Mouse (Mus musculus): ENCODE measurements around the gene Neurl1a. TPM values are rescaled to one million over a fixed set of nuclear protein-coding genes. Genes with fewer than 3 reads are reported as not detected.

The Neurl1a gene
- polyA plus RNA-seq, 1 experiment from 2014 or later: 1.5 TPM

DNA sequence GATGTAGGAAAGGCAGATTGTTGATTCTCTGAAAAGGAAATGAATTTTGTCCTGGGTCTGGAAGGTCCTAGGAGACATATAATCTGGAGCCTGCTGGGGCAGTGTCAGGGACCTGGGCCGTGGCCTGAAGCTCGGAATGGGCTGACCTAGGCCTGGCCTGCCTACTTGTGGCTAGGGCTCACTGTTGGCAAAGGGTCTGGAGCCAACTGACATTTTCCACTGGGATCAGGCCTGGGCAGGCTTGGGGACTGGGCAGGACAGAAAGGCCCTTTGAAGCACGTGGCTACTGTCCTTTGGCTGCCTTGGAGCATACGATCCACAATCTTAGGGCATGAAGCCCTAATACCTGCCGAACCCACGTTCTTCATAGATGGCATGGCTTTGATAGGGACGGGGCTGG is 51.5 kb downstream of the Neurl1a start:
- Histone ChIP-seq H3K4me2 (replicated peaks; ENCODE audit: low read depth, low read length) (no peak overlapping the region), H3K9me3 (ENCODE audit: low read length) (no peaks in the 10 kb centered on the region), H3K4me3 (ENCODE audit: low read depth, low read length) (no peak overlapping the region), H3K27ac (ENCODE audit: low read length) (no peak overlapping the region), H3K9ac (replicated peaks; ENCODE audit: low read depth) (no peak overlapping the region), H3K27me3 (replicated peaks; ENCODE audit: insufficient read depth, low read length) (no peaks in the 10 kb centered on the region), H3K36me3 (ENCODE audit: insufficient read depth, low read length) (no peaks in the 10 kb centered on the region), H3K4me1 (ENCODE audit: insufficient read depth, low read depth, low read length) (0 out of 2 replicates have a peak, but pooled peaks cover 5% of the 10 kb centered on the region)
- DNase-seq (ENCODE audit: low spot score) (no peak), ATAC-seq (no peak)
- TF ChIP-seq EP300 (IDR thresholded peaks at IDR 0.05) (no peak), CTCF (IDR thresholded peaks at IDR 0.05) (no peak)
- WGBS: 83% methylated on average over 7 of the region's 7 CpGs

DNA sequence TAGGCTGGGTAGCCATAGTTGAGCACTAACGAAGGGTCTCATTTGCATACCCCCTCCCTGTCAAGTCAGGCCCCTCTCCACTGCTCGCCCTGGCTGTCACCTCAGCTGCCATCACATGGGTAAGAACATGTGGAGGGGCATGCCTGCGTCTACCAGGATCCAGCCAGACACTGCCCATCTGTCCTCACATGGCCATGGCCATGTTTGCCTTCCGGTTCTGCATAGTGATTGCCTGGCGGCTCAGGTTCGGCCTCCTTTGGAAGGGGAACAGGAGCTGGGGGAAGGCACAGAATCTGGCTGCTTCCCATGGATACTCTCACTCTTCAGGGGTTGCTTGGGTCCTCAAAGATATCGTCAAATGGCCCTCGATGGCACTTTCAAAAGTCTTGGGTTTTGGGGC is 52.1 kb downstream of the Neurl1a start:
- Histone ChIP-seq H3K4me2 (replicated peaks; ENCODE audit: low read depth, low read length) (no peak overlapping the region), H3K27ac (ENCODE audit: low read length) (no peak overlapping the region), H3K9ac (replicated peaks; ENCODE audit: low read depth) (no peak overlapping the region), H3K4me1 (ENCODE audit: insufficient read depth, low read depth, low read length) (0 out of 2 replicates have a peak, but pooled peaks cover 5% of the 10 kb centered on the region), H3K4me3 (ENCODE audit: low read depth, low read length) (no peak overlapping the region), H3K36me3 (ENCODE audit: insufficient read depth, low read length) (no peaks in the 10 kb centered on the region), H3K9me3 (ENCODE audit: low read length) (no peaks in the 10 kb centered on the region), H3K27me3 (replicated peaks; ENCODE audit: insufficient read depth, low read length) (no peaks in the 10 kb centered on the region)
- 75% methylated on average over 8 of the region's 8 CpGs for WGBS
- TF ChIP-seq EP300 (IDR thresholded peaks at IDR 0.05): no peak
- TF ChIP-seq CTCF (IDR thresholded peaks at IDR 0.05): no peak
- no peak for DNase-seq (ENCODE audit: low spot score)
- ATAC-seq: no peak

DNA sequence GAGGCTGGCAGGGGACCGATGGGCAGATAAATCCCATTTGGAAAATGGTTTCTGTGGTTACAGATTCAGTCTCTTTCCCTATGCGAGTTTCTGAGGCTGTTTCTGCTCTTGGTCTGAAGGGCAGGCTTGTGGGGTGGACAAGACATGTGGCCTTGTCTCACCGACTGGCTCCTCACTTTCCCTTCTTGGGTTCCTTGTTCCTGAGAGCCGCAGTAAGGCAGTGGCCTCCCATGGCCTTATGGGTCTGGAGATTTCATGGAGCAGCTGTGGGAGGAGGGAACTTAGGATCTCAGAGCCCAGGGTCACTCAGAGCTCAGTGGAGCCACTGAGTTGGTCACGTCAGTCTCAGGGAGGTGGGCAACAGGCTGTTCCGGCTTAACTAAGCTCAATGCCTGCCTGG is 52.8 kb downstream of the Neurl1a start:
- no peaks in the 10 kb centered on the region for H3K27me3 ChIP-seq (replicated peaks; ENCODE audit: insufficient read depth, low read length)
- H3K4me3 ChIP-seq (ENCODE audit: low read depth, low read length): no peak overlapping the region
- H3K9ac ChIP-seq (replicated peaks; ENCODE audit: low read depth): no peak overlapping the region
- no peak for DNase-seq (ENCODE audit: low spot score)
- H3K36me3 ChIP-seq (ENCODE audit: insufficient read depth, low read length): no peaks in the 10 kb centered on the region
- H3K4me1 ChIP-seq (ENCODE audit: insufficient read depth, low read depth, low read length): 0 out of 2 replicates have a peak, but pooled peaks cover 5% of the 10 kb centered on the region
- H3K4me2 ChIP-seq (replicated peaks; ENCODE audit: low read depth, low read length): no peak overlapping the region
- TF ChIP-seq EP300 (IDR thresholded peaks at IDR 0.05) (no peak), CTCF (IDR thresholded peaks at IDR 0.05) (no peak)
- H3K27ac ChIP-seq (ENCODE audit: low read length): no peak overlapping the region
- 91% methylated on average over 6 of the region's 6 CpGs for WGBS
- ATAC-seq: no peak
- H3K9me3 ChIP-seq (ENCODE audit: low read length): no peaks in the 10 kb centered on the region

DNA sequence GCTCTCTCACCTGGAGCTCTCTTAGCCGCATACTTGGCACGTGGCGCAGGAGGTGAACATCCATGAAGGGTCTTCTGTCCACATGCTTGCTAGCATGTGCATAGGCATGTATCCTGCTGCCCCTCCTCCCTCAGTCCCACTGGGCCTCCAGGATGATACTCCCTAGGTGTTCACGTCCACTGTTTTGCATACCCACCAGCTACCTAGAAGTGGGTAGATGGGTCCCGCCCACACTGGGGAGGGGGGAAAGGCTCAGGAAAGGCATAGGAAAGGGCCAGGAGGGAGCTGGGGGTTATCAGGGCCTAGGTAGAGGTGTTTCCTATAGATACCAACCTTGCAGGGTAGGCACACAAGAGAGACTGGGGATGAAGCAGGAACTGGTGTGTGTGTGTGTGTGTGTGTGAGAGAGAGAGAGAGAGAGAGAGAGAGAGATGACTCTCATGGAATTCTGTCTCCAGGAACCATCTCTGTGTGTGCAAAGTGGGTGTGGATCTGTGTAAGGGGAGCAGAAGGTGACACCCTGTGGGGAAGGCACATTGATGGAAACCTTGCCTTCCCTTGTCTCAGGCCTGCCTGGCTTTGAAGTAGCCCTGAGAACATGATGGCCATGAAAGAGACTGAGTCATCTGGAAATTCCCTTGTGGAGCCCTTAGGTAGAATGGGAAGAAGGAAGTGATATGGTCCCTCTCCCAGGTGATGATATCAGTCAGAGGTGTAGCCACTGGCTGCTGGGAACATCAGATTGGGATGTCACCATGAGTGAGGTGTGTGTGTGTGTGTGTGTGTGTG is 53.7 kb downstream of the Neurl1a start:
- 87% methylated on average over 5 of the region's 5 CpGs for WGBS
- DNase-seq (ENCODE audit: low spot score) (no peak), ATAC-seq (no peak)
- Histone ChIP-seq H3K36me3 (ENCODE audit: insufficient read depth, low read length) (no peaks in the 10 kb centered on the region), H3K4me2 (replicated peaks; ENCODE audit: low read depth, low read length) (no peak overlapping the region), H3K4me3 (ENCODE audit: low read depth, low read length) (no peak overlapping the region), H3K9me3 (ENCODE audit: low read length) (no peaks in the 10 kb centered on the region), H3K9ac (replicated peaks; ENCODE audit: low read depth) (no peak overlapping the region), H3K27me3 (replicated peaks; ENCODE audit: insufficient read depth, low read length) (no peaks in the 10 kb centered on the region), H3K27ac (ENCODE audit: low read length) (no peak overlapping the region), H3K4me1 (ENCODE audit: insufficient read depth, low read depth, low read length) (0 out of 2 replicates have a peak, but pooled peaks cover 5% of the 10 kb centered on the region)
- TF ChIP-seq CTCF (IDR thresholded peaks at IDR 0.05): no peak
- TF ChIP-seq EP300 (IDR thresholded peaks at IDR 0.05): no peak

DNA sequence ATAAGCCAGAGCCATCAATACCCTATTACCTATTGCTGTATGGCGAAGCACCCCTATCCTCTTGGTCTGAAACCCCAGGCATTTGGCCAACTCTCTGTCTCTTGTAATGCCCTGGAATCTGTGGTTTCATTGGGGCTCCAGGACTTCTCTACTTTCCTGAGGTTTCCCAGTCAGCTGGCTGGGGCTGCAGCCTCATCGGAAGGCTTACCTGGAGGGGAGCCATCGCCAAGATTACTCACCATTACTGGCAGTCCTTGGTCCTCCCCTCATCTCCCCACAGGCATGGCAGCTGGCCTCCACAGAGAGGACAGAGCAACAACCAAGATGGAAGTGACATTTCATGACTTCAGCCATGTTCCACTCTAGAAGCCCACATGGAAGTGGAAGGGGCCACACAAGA is 54.5 kb downstream of the Neurl1a start:
- Histone ChIP-seq H3K9me3 (ENCODE audit: low read length) (no peaks in the 10 kb centered on the region), H3K9ac (replicated peaks; ENCODE audit: low read depth) (no peak overlapping the region), H3K4me3 (ENCODE audit: low read depth, low read length) (no peak overlapping the region), H3K4me2 (replicated peaks; ENCODE audit: low read depth, low read length) (no peak overlapping the region), H3K27ac (ENCODE audit: low read length) (no peak overlapping the region), H3K4me1 (ENCODE audit: insufficient read depth, low read depth, low read length) (0 out of 2 replicates have a peak, but pooled peaks cover 5% of the 10 kb centered on the region), H3K36me3 (ENCODE audit: insufficient read depth, low read length) (no peaks in the 10 kb centered on the region), H3K27me3 (replicated peaks; ENCODE audit: insufficient read depth, low read length) (no peaks in the 10 kb centered on the region)
- DNase-seq (ENCODE audit: low spot score): no peak
- ATAC-seq: no peak
- TF ChIP-seq EP300 (IDR thresholded peaks at IDR 0.05): no peak
- TF ChIP-seq CTCF (IDR thresholded peaks at IDR 0.05): no peak
- WGBS: 86% methylated on average over 3 of the region's 3 CpGs

GRCm38 (mm10) chr19:47240076-47240475 is 61.5 kb downstream of the Neurl1a start:
- ATAC-seq: peak; percentile 48
- TF ChIP-seq CTCF (IDR thresholded peaks at IDR 0.05): no peak
- TF ChIP-seq EP300 (IDR thresholded peaks at IDR 0.05): no peak
- no peak overlapping the region for H3K4me3 ChIP-seq (ENCODE audit: low read depth, low read length)

More at GRCm38 (mm10) chr19:47240076-47240475, 61.5 kb downstream of the Neurl1a start:
- Histone ChIP-seq H3K4me2 (replicated peaks; ENCODE audit: low read depth, low read length) (peak overlapping the region; percentile 28; the same call in 1 of the 2 replicates), H3K36me3 (ENCODE audit: insufficient read depth, low read length) (no peaks in the 10 kb centered on the region), H3K27ac (ENCODE audit: low read length) (no peak overlapping the region), H3K27me3 (replicated peaks; ENCODE audit: insufficient read depth, low read length) (no peaks in the 10 kb centered on the region), H3K9me3 (ENCODE audit: low read length) (no peaks in the 10 kb centered on the region), H3K9ac (replicated peaks; ENCODE audit: low read depth) (no peak overlapping the region), H3K4me1 (ENCODE audit: insufficient read depth, low read depth, low read length) (no peaks in the 10 kb centered on the region)
- DNase-seq (ENCODE audit: low spot score): no peak
- 45% methylated on average over 11 of the region's 12 CpGs for WGBS

Measured in lung, postnatal 0 days (tissue).